Mouse (Mus musculus) small intestine, adult 2 months (tissue): ENCODE results near the gene Atf7ip.

Experiments
- CTCF ChIP-seq: fragments of 200-500 bp; IDR thresholded peaks from 2 replicates; pipeline ENCODE4 v1.5.1; 2012; ENCODE audit warnings: low read depth, mild to moderate bottlenecking, control low read depth, inconsistent platforms, low read length, moderate library complexity, mixed read lengths; ENCODE audit not compliant: insufficient replicate concordance, insufficient read length; ENCODE audit errors: extremely low read depth
- POLR2A ChIP-seq: fragments of 200-500 bp; IDR thresholded peaks from 2 replicates; pipeline ENCODE4 v1.6.1; 2012; ENCODE audit warnings: low read depth, mild to moderate bottlenecking, control low read depth, inconsistent platforms, low read length, moderate library complexity

GRCm38 (mm10) chr6:136489899-136490298 lies 16.1 kb upstream of the Atf7ip start:
- TF ChIP-seq POLR2A (no peak), CTCF (no peak)
